Mouse (Mus musculus) embryonic facial prominence, embryonic 13.5 days (tissue): ENCODE measurements around the gene Ifnz. TPM values are rescaled to one million over a fixed set of nuclear protein-coding genes. Genes with fewer than 3 reads are reported as not detected.

Experiments used
- polyA plus RNA-seq: library from polyadenylated mRNA; unstranded; fragments of >200 nt; fragmentation: Nextera tagmentation; extraction: Ambion mirVana; gene quantifications from 2 replicates; pipeline ENCODE4 v1.2.1, GENCODE M21; 2015

The Ifnz gene
- polyA plus RNA-seq, 1 experiment from 2014 or later, result not detected

Other genes starting within 250 kb of the Ifnz start
- gene Ifna15, start 223.9 kb upstream of the Ifnz start, polyA plus RNA-seq, result not detected in 2 replicates
- not detected in 2 replicates for gene Ifna14, start 210.3 kb upstream of the Ifnz start, polyA plus RNA-seq
- not detected in 2 replicates for gene Ifna9, start 189.7 kb upstream of the Ifnz start, polyA plus RNA-seq
- not detected in 2 replicates for gene Ifna12, start 178.8 kb upstream of the Ifnz start, polyA plus RNA-seq
- gene C87499, start 147.7 kb upstream of the Ifnz start, polyA plus RNA-seq, result not detected in 2 replicates
- not detected in 2 replicates for gene Ifna13, start 137.7 kb upstream of the Ifnz start, polyA plus RNA-seq
- gene Ifna16, start 105.2 kb upstream of the Ifnz start, polyA plus RNA-seq, result not detected in 2 replicates
- not detected in 2 replicates for gene Ifna2, start 98.2 kb upstream of the Ifnz start, polyA plus RNA-seq
- gene Ifnab, start 90.8 kb upstream of the Ifnz start, polyA plus RNA-seq, result not detected in 2 replicates
- gene Gm26566, start 60.3 kb upstream of the Ifnz start, polyA plus RNA-seq, result 0.84 and 1.0 TPM in 2 replicates
- gene Klhl9, start 59.7 kb upstream of the Ifnz start, polyA plus RNA-seq, result 111 and 122 TPM in 2 replicates
- gene Gm13271, start 27.3 kb upstream of the Ifnz start, polyA plus RNA-seq, result not detected in 2 replicates
- 0.22 and 0.63 TPM in 2 replicates for gene Gm13283, start 22.0 kb upstream of the Ifnz start, polyA plus RNA-seq
- 0.46 and 0.70 TPM in 2 replicates for gene Gm13290, start 8.3 kb upstream of the Ifnz start, polyA plus RNA-seq
- not detected in 2 replicates for gene Gm13289, start 5.2 kb upstream of the Ifnz start, polyA plus RNA-seq
- gene Gm13272, start 2.3 kb upstream of the Ifnz start, polyA plus RNA-seq, result not detected in 2 replicates
- gene Gm13276, start 3.6 kb downstream of the Ifnz start, polyA plus RNA-seq, result not detected in 2 replicates
- gene Gm13277, start 6.5 kb downstream of the Ifnz start, polyA plus RNA-seq, result not detected in 2 replicates
- not detected in 2 replicates for gene Gm13278, start 9.4 kb downstream of the Ifnz start, polyA plus RNA-seq
- gene Gm13275, start 12.4 kb downstream of the Ifnz start, polyA plus RNA-seq, result not detected in 2 replicates
- gene Gm13279, start 15.3 kb downstream of the Ifnz start, polyA plus RNA-seq, result not detected in 2 replicates
- gene Gm13285, start 17.5 kb downstream of the Ifnz start, polyA plus RNA-seq, result 0.58 and 1.4 TPM in 2 replicates
- gene Gm13287, start 21.1 kb downstream of the Ifnz start, polyA plus RNA-seq, result not detected in 2 replicates
- 0.11 TPM in 1 of 2 replicates, not detected in the other for gene Gm13288, start 23.4 kb downstream of the Ifnz start, polyA plus RNA-seq
- gene Ifna7, start 34.1 kb downstream of the Ifnz start, polyA plus RNA-seq, result not detected in 2 replicates
- not detected in 2 replicates for gene Ifna11, start 37.8 kb downstream of the Ifnz start, polyA plus RNA-seq
- not detected in 2 replicates for gene Ifna6, start 45.3 kb downstream of the Ifnz start, polyA plus RNA-seq
- gene Ifna5, start 53.4 kb downstream of the Ifnz start, polyA plus RNA-seq, result not detected in 2 replicates
- not detected in 2 replicates for gene Ifna4, start 59.7 kb downstream of the Ifnz start, polyA plus RNA-seq
- gene Ifna1, start 68.0 kb downstream of the Ifnz start, polyA plus RNA-seq, result not detected in 2 replicates
- not detected in 2 replicates for gene Ifne, start 98.1 kb downstream of the Ifnz start, polyA plus RNA-seq